Mouse (Mus musculus) C2C12 (cell line): ENCODE data around the gene H2-D1.

Experiments used
- CTCF ChIP-seq: IDR thresholded peaks from one replicate; pipeline ENCODE4 v1.5.1; 2011; ENCODE audit not compliant: control insufficient read depth, insufficient read depth, insufficient read length
- MAX ChIP-seq: IDR thresholded peaks from one replicate; pipeline ENCODE4 v1.6.1; 2011; ENCODE audit warnings: mild to moderate bottlenecking, control low read depth
- MYOD1 ChIP-seq: IDR thresholded peaks from one replicate; pipeline ENCODE4 v1.6.1; 2011; ENCODE audit warnings: low read depth; ENCODE audit not compliant: control insufficient read depth, insufficient read length

GRCm38 (mm10) chr17:35255704-35256103 is 6.8 kb upstream of the H2-D1 start:
- TF ChIP-seq MYOD1 (no peak), CTCF (no peak), MAX (no peak)
